Comparison of ENCODE assay signal across 8 mouse cellular contexts in genomic region chr5:145203936-145204691, GRCm38 (mm10). TPM values are rescaled to one million over a fixed set of nuclear protein-coding genes. Genes with fewer than 3 reads are reported as not detected.
DNase-seq lines count a peak whose midpoint lies in the region; ATAC-seq and TF ChIP-seq lines count a peak whose summit lies in the region.

TSS of gene Zkscan5 (plus strand) at chr5:145204562.

- H3K4me1 ChIP-seq in ES-E14 (ENCODE audit: control insufficient read depth in 2 of 2, insufficient read depth in 2 of 2, low read length in 2 of 2, poor library complexity in 1 of 2) = peaks cover 0 to 5% of the 10 kb centered on the region in 2 experiments; a peak in 1 of 4 replicates
- peaks cover 34% of the 10 kb centered on the region for H3K4me1 ChIP-seq in forebrain, embryonic 15.5 days
- H3K4me1 ChIP-seq in lung, adult 2 months (ENCODE audit: control insufficient read depth, insufficient read depth, low read length) = peaks cover 10% of the 10 kb centered on the region

- H3K9me3 ChIP-seq in ES-E14 (ENCODE audit: control insufficient read depth, insufficient read depth, low read depth, low read length) = no peaks in the 10 kb centered on the region
- H3K9me3 ChIP-seq in forebrain, embryonic 15.5 days = no peaks in the 10 kb centered on the region

- H3K4me2 ChIP-seq in forebrain, embryonic 15.5 days (replicated peaks) = peak within 1 kb of the TSS; percentile 64

- no peaks in the 10 kb centered on the region; the same call in 1 of the 2 replicates for H3K36me3 ChIP-seq in ES-E14 (ENCODE audit: control insufficient read depth, insufficient read depth, low read length, poor library complexity, severe bottlenecking)
- no peaks in the 10 kb centered on the region; the same call in 1 of the 2 replicates for H3K36me3 ChIP-seq in forebrain, embryonic 15.5 days

- no peak for TF ChIP-seq CTCF in lung, adult 2 months (IDR thresholded peaks at IDR 0.05; ENCODE audit: insufficient read depth, low read length)

- peak; percentile 97 for DNase-seq in ES-E14 (ENCODE audit: low read depth, low spot score)
- peak; percentile 99 for DNase-seq in cerebellum, adult 11-12 months
- peak; percentile 97 for DNase-seq in heart, postnatal 25 days (ENCODE audit: low spot score)
- DNase-seq in layer of hippocampus, adult 18-20 months (ENCODE audit: low spot score in 2 of 2) = peak; percentile 96 to 99
- peak; percentile 95 for DNase-seq in lung, adult 2 months
- DNase-seq in thymus, adult 18-20 months = peak; percentile 96 to 97

- ATAC-seq in forebrain, embryonic 15.5 days (replicated peaks) = peak; percentile 96
- peak; percentile 83 for ATAC-seq in neutrophil, adult 5-6 weeks (ENCODE audit: extremely low read depth, insufficient number of reproducible peaks, low FRiP score, poor library complexity, severe bottlenecking)

- no peaks in the 10 kb centered on the region for H3K27me3 ChIP-seq in forebrain, embryonic 15.5 days

- WGBS in forebrain, embryonic 15.5 days = under 1% methylated on average over 22 of the region's 22 CpGs
- under 1% methylated on average over 22 of the region's 22 CpGs for WGBS in lung, adult 2 months

- TF ChIP-seq POLR2A in lung, adult 2 months (IDR thresholded peaks at IDR 0.05; ENCODE audit: borderline replicate concordance, extremely low read depth, low read depth, low read length) = peak; percentile 53; the same call in 1 of the 2 replicates

- in situ Hi-C loops in ES-E14 (cut with MboI; ENCODE audit: low sequenced_read_pairs in 2 of 2, unreplicated experiment in 2 of 2) = no loop called here

- intact Hi-C loops in heart, postnatal 25 days (cut with DNase I) = loop anchor here (2.0 kb wide), 1 partner anchor 25 kb away; no protein-coding TSS in a partner anchor

- peak within 1 kb of the TSS; percentile 92 to 100 for H3K4me3 ChIP-seq in ES-E14 (ENCODE audit: insufficient read depth in 1 of 2, low read depth in 1 of 2, low read length in 2 of 2, poor library complexity in 1 of 2, severe bottlenecking in 1 of 2)
- peak within 1 kb of the TSS; percentile 67 for H3K4me3 ChIP-seq in forebrain, embryonic 15.5 days
- peak within 1 kb of the TSS; percentile 95 for H3K4me3 ChIP-seq in lung, adult 2 months (replicated peaks; ENCODE audit: extremely low read depth, low read depth, low read length)

- peak within 1 kb of the TSS; percentile 15 for H3K27ac ChIP-seq in ES-E14 (ENCODE audit: insufficient read depth, low read depth, low read length, poor library complexity, severe bottlenecking)
- H3K27ac ChIP-seq in forebrain, embryonic 15.5 days (replicated peaks) = peak within 1 kb of the TSS; percentile 94

- peak within 1 kb of the TSS; percentile 91 for H3K9ac ChIP-seq in ES-E14 (ENCODE audit: insufficient read depth, low read depth, low read length, poor library complexity, severe bottlenecking)
- H3K9ac ChIP-seq in forebrain, embryonic 15.5 days (replicated peaks) = peak within 1 kb of the TSS; percentile 63

TF ChIP-seq in ES-E14, 5 proteins besides CTCF, POLR2A, EP300 and RAD21:
- TF ChIP-seq HCFC1 (IDR thresholded peaks at IDR 0.05; ENCODE audit: borderline replicate concordance, insufficient read depth, low read length) (peak; percentile 86), ZC3H11A (IDR thresholded peaks at IDR 0.05; ENCODE audit: borderline replicate concordance, low read depth, low read length) (no peak)

RNA-seq across cellular contexts. Expression of gene Zkscan5, which starts in this region (rescaled TPM):
- total RNA-seq in ES-E14 (2012; rRNA removed) = 16.9 and 18.0 TPM in 2 replicates
- 17.4 and 19.7 TPM in 2 replicates for polyA plus RNA-seq in forebrain, embryonic 15.5 days (2015; fragmentation: Nextera tagmentation; extraction: Ambion mirVana)
- 10 to 100 TPM in 1 of 2 experiments, 1 to 10 TPM in 1; 9.4 to 11.0 TPM for total RNA-seq in heart, postnatal 25 days (2021)
- 10 to 100 TPM; 11.6 to 12.0 TPM for total RNA-seq in layer of hippocampus, adult 18-20 months (2021)
- polyA plus RNA-seq in lung, adult 2 months (2012; rRNA removed) = 3.1 and 4.1 TPM in 2 replicates
- total RNA-seq in neutrophil, adult 5-6 weeks (2017) = 6.6 and 8.5 TPM in 2 replicates

Comparison
In these comparisons a context has a peak if more than half of its experiments do, and no peak if none do; other contexts are left out.
1. Peak in every context shown above with its lines: DNase-seq, ATAC-seq, H3K4me3 ChIP-seq and H3K27ac ChIP-seq.